Mouse (Mus musculus): ENCODE results near the gene BC037034. TPM values are rescaled to one million over a fixed set of nuclear protein-coding genes. Genes with fewer than 3 reads are reported as not detected.

The BC037034 gene
- polyA plus RNA-seq, 1 experiment from 2014 or later, result 4.8 TPM

DNA sequence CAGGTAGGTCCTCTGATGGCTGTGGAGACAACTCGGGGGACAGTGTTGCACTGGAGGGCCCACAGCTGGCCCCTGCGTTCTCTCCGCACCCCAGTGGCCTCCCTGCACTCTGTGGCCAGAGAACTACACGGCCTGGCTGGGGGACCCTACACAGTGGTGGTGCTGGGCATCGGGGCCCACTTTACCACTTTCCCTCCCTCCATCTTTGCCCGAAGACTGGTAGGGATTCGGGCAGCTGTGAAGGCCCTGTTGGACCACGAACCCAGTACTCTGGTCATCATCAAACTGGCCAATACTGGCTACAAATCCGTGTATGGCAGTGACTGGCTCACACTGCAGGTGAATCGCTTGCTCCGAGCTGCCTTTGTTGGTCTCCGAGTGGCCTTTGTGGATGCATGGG lies 12.7 kb downstream of the BC037034 start:
- ATAC-seq (ENCODE audit: insufficient number of reproducible peaks, low FRiP score, low TSS enrichment, low read depth), result no peak
- H3K4me1 ChIP-seq (ENCODE audit: control insufficient read depth, insufficient read depth, low read length), result no peaks in the 10 kb centered on the region

GRCm38 (mm10) chr5:138241511-138241910 lies 22.3 kb downstream of the BC037034 start:
- Histone ChIP-seq H3K9me3 (ENCODE audit: control insufficient read depth, low read length) (no peaks in the 10 kb centered on the region), H3K36me3 (ENCODE audit: control insufficient read depth, insufficient read depth, low read length) (no peaks in the 10 kb centered on the region), H3K9ac (ENCODE audit: low read length) (no peak overlapping the region), H3K4me2 (ENCODE audit: low read depth, severe bottlenecking) (no peak overlapping the region), H3K27me3 (ENCODE audit: control insufficient read depth, insufficient read depth, low read length) (no peaks in the 10 kb centered on the region), H3K4me1 (ENCODE audit: control insufficient read depth, insufficient read depth, low read length) (no peaks in the 10 kb centered on the region), H3K4me3 (ENCODE audit: low read depth, low read length) (no peak overlapping the region), H3K27ac (replicated peaks; ENCODE audit: low read depth, low read length) (no peak overlapping the region)
- ATAC-seq (ENCODE audit: insufficient number of reproducible peaks, low FRiP score, low TSS enrichment, low read depth), result no peak
- WGBS, result 19% methylated on average over 2 of the region's 2 CpGs
- no peak for DNase-seq (ENCODE audit: low spot score)

More for the DNA sequence above, 12.7 kb downstream of the BC037034 start:
- H3K4me3 ChIP-seq (ENCODE audit: low read depth, low read length), result no peak overlapping the region
- no peaks in the 10 kb centered on the region for H3K27me3 ChIP-seq (ENCODE audit: control insufficient read depth, insufficient read depth, low read length)
- no peaks in the 10 kb centered on the region for H3K36me3 ChIP-seq (ENCODE audit: control insufficient read depth, insufficient read depth, low read length)
- H3K27ac ChIP-seq (replicated peaks; ENCODE audit: low read depth, low read length), result no peak overlapping the region
- H3K9me3 ChIP-seq (ENCODE audit: control insufficient read depth, low read length), result peaks cover 3% of the 10 kb centered on the region; the same call in 1 of the 2 replicates
- whole genome bisulfite sequencing, result 85% methylated on average over 12 of the region's 12 CpGs
- DNase-seq (ENCODE audit: low spot score), result no peak
- no peak overlapping the region for H3K4me2 ChIP-seq (ENCODE audit: low read depth, severe bottlenecking)
- H3K9ac ChIP-seq (ENCODE audit: low read length), result no peak overlapping the region

DNA sequence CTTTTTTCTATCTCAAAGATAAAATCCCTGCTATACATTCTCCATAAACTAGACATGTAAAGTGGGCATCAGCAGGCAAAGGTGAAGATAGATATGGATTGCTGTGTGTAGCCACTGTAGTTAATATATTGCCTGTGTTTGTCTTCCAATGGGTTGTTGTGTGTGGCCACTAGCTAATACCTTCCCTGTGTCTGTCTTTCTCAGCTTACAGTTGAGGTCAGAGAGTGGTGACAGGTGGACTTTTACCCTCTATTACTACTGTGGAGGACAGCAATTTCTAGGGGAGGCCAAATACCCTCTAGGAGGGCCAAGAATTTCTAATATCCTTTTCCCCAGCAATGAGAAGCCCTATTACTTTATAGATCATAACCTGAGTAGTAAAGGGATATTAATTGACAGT lies 29.6 kb downstream of the BC037034 start:
- H3K27ac ChIP-seq (replicated peaks; ENCODE audit: low read depth, low read length), result no peak overlapping the region
- no peaks in the 10 kb centered on the region for H3K9me3 ChIP-seq (ENCODE audit: control insufficient read depth, low read length)
- H3K4me1 ChIP-seq (ENCODE audit: control insufficient read depth, insufficient read depth, low read length), result no peaks in the 10 kb centered on the region
- H3K36me3 ChIP-seq (ENCODE audit: control insufficient read depth, insufficient read depth, low read length), result no peaks in the 10 kb centered on the region
- H3K4me3 ChIP-seq (ENCODE audit: low read depth, low read length), result no peak overlapping the region
- no peak overlapping the region for H3K4me2 ChIP-seq (ENCODE audit: low read depth, severe bottlenecking)
- DNase-seq (ENCODE audit: low spot score), result no peak
- H3K27me3 ChIP-seq (ENCODE audit: control insufficient read depth, insufficient read depth, low read length), result no peaks in the 10 kb centered on the region
- no peak for ATAC-seq (ENCODE audit: insufficient number of reproducible peaks, low FRiP score, low TSS enrichment, low read depth)
- H3K9ac ChIP-seq (ENCODE audit: low read length), result no peak overlapping the region

GRCm38 (mm10) chr5:138233778-138234177 lies 30.1 kb downstream of the BC037034 start:
- no peak for DNase-seq (ENCODE audit: low spot score)
- H3K9ac ChIP-seq (ENCODE audit: low read length), result no peak overlapping the region
- no peak overlapping the region for H3K4me2 ChIP-seq (ENCODE audit: low read depth, severe bottlenecking)
- no peaks in the 10 kb centered on the region for H3K4me1 ChIP-seq (ENCODE audit: control insufficient read depth, insufficient read depth, low read length)
- no peaks in the 10 kb centered on the region for H3K27me3 ChIP-seq (ENCODE audit: control insufficient read depth, insufficient read depth, low read length)
- H3K4me3 ChIP-seq (ENCODE audit: low read depth, low read length), result no peak overlapping the region
- no peaks in the 10 kb centered on the region for H3K36me3 ChIP-seq (ENCODE audit: control insufficient read depth, insufficient read depth, low read length)
- 85% methylated on average over 2 of the region's 2 CpGs for WGBS
- no peak overlapping the region for H3K27ac ChIP-seq (replicated peaks; ENCODE audit: low read depth, low read length)
- ATAC-seq (ENCODE audit: insufficient number of reproducible peaks, low FRiP score, low TSS enrichment, low read depth), result no peak
- H3K9me3 ChIP-seq (ENCODE audit: control insufficient read depth, low read length), result no peaks in the 10 kb centered on the region

- ATAC-seq (ENCODE audit: insufficient number of reproducible peaks, low FRiP score, low TSS enrichment, low read depth) (no peak), DNase-seq (ENCODE audit: low spot score) (no peak)
- 92% methylated on average over 3 of the region's 3 CpGs for WGBS
- no peak overlapping the region for H3K4me3 ChIP-seq (ENCODE audit: low read depth, low read length)
- no peak overlapping the region for H3K4me2 ChIP-seq (ENCODE audit: low read depth, severe bottlenecking)
- H3K9ac ChIP-seq (ENCODE audit: low read length), result no peak overlapping the region
- H3K9me3 ChIP-seq (ENCODE audit: control insufficient read depth, low read length), result no peaks in the 10 kb centered on the region
- H3K36me3 ChIP-seq (ENCODE audit: control insufficient read depth, insufficient read depth, low read length), result no peaks in the 10 kb centered on the region
- no peaks in the 10 kb centered on the region for H3K4me1 ChIP-seq (ENCODE audit: control insufficient read depth, insufficient read depth, low read length)
- H3K27ac ChIP-seq (replicated peaks; ENCODE audit: low read depth, low read length), result no peak overlapping the region
- no peaks in the 10 kb centered on the region for H3K27me3 ChIP-seq (ENCODE audit: control insufficient read depth, insufficient read depth, low read length)
Measured at GRCm38 (mm10) chr5:138229511-138229910, 34.3 kb downstream of the BC037034 start.

- H3K4me3 ChIP-seq (ENCODE audit: low read depth, low read length), result no peak overlapping the region
- H3K4me1 ChIP-seq (ENCODE audit: control insufficient read depth, insufficient read depth, low read length), result no peaks in the 10 kb centered on the region
- WGBS, result 60% methylated on average over 3 of the region's 3 CpGs
- no peaks in the 10 kb centered on the region for H3K27me3 ChIP-seq (ENCODE audit: control insufficient read depth, insufficient read depth, low read length)
- ATAC-seq (ENCODE audit: insufficient number of reproducible peaks, low FRiP score, low TSS enrichment, low read depth), result no peak
- peak; percentile 26 for DNase-seq (ENCODE audit: low spot score)
- H3K36me3 ChIP-seq (ENCODE audit: control insufficient read depth, insufficient read depth, low read length), result no peaks in the 10 kb centered on the region
- H3K27ac ChIP-seq (replicated peaks; ENCODE audit: low read depth, low read length), result no peak overlapping the region
- no peaks in the 10 kb centered on the region for H3K9me3 ChIP-seq (ENCODE audit: control insufficient read depth, low read length)
- H3K9ac ChIP-seq (ENCODE audit: low read length), result no peak overlapping the region
- no peak overlapping the region for H3K4me2 ChIP-seq (ENCODE audit: low read depth, severe bottlenecking)
Measured at GRCm38 (mm10) chr5:138228026-138228425, 35.8 kb downstream of the BC037034 start.

DNA sequence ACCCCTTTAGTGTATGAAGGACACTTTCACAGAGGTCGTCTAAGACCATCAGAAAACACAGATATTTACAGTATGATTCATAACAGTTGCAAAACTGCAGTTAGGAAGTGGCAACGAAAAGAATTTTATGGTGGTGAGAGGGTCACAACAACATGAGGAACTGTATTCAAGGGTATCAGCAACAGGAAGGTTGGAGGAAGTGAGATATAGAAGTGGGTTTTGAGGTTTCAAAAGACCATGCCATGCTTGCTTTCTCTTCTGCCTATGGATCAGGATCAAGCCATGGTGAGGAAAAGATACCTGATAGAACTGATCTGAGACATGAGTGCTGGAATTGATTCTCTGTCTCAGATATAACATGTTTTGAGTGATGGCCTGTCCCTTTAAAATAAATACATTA lies 36.5 kb downstream of the BC037034 start:
- no peaks in the 10 kb centered on the region for H3K4me1 ChIP-seq (ENCODE audit: control insufficient read depth, insufficient read depth, low read length)
- H3K4me2 ChIP-seq (ENCODE audit: low read depth, severe bottlenecking), result no peak overlapping the region
- no peak overlapping the region for H3K9ac ChIP-seq (ENCODE audit: low read length)
- H3K9me3 ChIP-seq (ENCODE audit: control insufficient read depth, low read length), result no peaks in the 10 kb centered on the region
- 69% methylated on average over 2 of the region's 2 CpGs for WGBS
- no peak for DNase-seq (ENCODE audit: low spot score)
- no peaks in the 10 kb centered on the region for H3K36me3 ChIP-seq (ENCODE audit: control insufficient read depth, insufficient read depth, low read length)
- H3K4me3 ChIP-seq (ENCODE audit: low read depth, low read length), result no peak overlapping the region
- ATAC-seq (ENCODE audit: insufficient number of reproducible peaks, low FRiP score, low TSS enrichment, low read depth), result no peak
- H3K27me3 ChIP-seq (ENCODE audit: control insufficient read depth, insufficient read depth, low read length), result no peaks in the 10 kb centered on the region
- H3K27ac ChIP-seq (replicated peaks; ENCODE audit: low read depth, low read length), result no peak overlapping the region

GRCm38 (mm10) chr5:138226491-138226890 lies 37.3 kb downstream of the BC037034 start:
- DNase-seq (ENCODE audit: low spot score), result no peak
- WGBS, result 77% methylated on average over 4 of the region's 4 CpGs

GRCm38 (mm10) chr5:138225700-138226099 lies 38.1 kb downstream of the BC037034 start, which contains the start of gene Nxpe5:
Nxpe5 (plus strand) TSS chr5:138225898.
- Histone ChIP-seq H3K4me2 (ENCODE audit: low read depth, severe bottlenecking) (no peak within 1 kb of the TSS), H3K4me3 (ENCODE audit: low read depth, low read length) (no peak within 1 kb of the TSS), H3K27ac (replicated peaks; ENCODE audit: low read depth, low read length) (no peak within 1 kb of the TSS), H3K36me3 (ENCODE audit: control insufficient read depth, insufficient read depth, low read length) (no peaks in the 10 kb centered on the region), H3K9ac (ENCODE audit: low read length) (no peak within 1 kb of the TSS), H3K27me3 (ENCODE audit: control insufficient read depth, insufficient read depth, low read length) (no peaks in the 10 kb centered on the region), H3K4me1 (ENCODE audit: control insufficient read depth, insufficient read depth, low read length) (no peaks in the 10 kb centered on the region), H3K9me3 (ENCODE audit: control insufficient read depth, low read length) (no peaks in the 10 kb centered on the region)
- no peak for ATAC-seq (ENCODE audit: insufficient number of reproducible peaks, low FRiP score, low TSS enrichment, low read depth)
- DNase-seq (ENCODE audit: low spot score), result no peak
- 63% methylated on average over 2 of the region's 2 CpGs for WGBS

More at GRCm38 (mm10) chr5:138226491-138226890, 37.3 kb downstream of the BC037034 start:
- no peak overlapping the region for H3K4me2 ChIP-seq (ENCODE audit: low read depth, severe bottlenecking)
- no peaks in the 10 kb centered on the region for H3K36me3 ChIP-seq (ENCODE audit: control insufficient read depth, insufficient read depth, low read length)
- no peak overlapping the region for H3K9ac ChIP-seq (ENCODE audit: low read length)
- ATAC-seq (ENCODE audit: insufficient number of reproducible peaks, low FRiP score, low TSS enrichment, low read depth), result no peak
- no peaks in the 10 kb centered on the region for H3K4me1 ChIP-seq (ENCODE audit: control insufficient read depth, insufficient read depth, low read length)
- no peak overlapping the region for H3K4me3 ChIP-seq (ENCODE audit: low read depth, low read length)
- no peaks in the 10 kb centered on the region for H3K27me3 ChIP-seq (ENCODE audit: control insufficient read depth, insufficient read depth, low read length)
- H3K9me3 ChIP-seq (ENCODE audit: control insufficient read depth, low read length), result no peaks in the 10 kb centered on the region
- H3K27ac ChIP-seq (replicated peaks; ENCODE audit: low read depth, low read length), result no peak overlapping the region
